Mouse (Mus musculus): Measurements from ENCODE around the gene Trim71. TPM values are rescaled to one million over a fixed set of nuclear protein-coding genes. Genes with fewer than 3 reads are reported as not detected.

Gene Trim71
- total and polyA plus RNA-seq, 3 experiments = not detected

DNA sequence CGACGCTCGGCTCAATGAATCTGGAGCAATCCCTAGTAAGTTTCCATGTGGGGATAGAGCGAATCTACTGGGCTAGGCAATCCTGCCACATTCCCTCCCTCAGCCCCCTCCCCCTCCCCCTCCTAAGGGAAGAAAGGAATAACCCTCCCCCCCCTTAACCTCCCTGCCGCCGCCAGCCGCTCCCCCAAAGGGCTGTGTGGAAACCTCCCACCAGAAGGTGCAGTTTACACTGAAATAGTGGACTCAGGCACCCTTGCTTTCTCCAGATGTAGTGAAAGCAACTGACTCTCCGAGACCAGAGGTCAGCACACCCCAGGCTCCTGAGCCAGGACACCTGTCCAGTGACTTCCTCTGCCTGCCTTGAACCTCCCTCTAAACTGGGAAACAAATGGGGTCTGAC is 37.6 kb downstream of the Trim71 start:
- no peak overlapping the region for H3K27ac ChIP-seq (ENCODE audit: control insufficient read depth, low read depth, low read length)
- DNase-seq (ENCODE audit: low read depth, low spot score) = no peak
- no peaks in the 10 kb centered on the region for H3K4me1 ChIP-seq (ENCODE audit: control insufficient read depth in 1 of 2, insufficient read depth in 2 of 2, low read length in 2 of 2)
- H3K9ac ChIP-seq (ENCODE audit: control insufficient read depth, low read depth, low read length, poor library complexity, severe bottlenecking) = no peak overlapping the region
- H3K27me3 ChIP-seq (ENCODE audit: control insufficient read depth in 1 of 2, insufficient read depth in 2 of 2, low read length in 2 of 2) = no peaks in the 10 kb centered on the region
- no peak overlapping the region for H3K4me3 ChIP-seq (ENCODE audit: control insufficient read depth in 1 of 2, insufficient read depth in 1 of 2, low read depth in 2 of 2, low read length in 2 of 2)
- H3K79me2 ChIP-seq (ENCODE audit: control insufficient read depth, insufficient read depth, low read length, poor library complexity) = no peaks in the 10 kb centered on the region
- no peaks in the 10 kb centered on the region for H3K9me3 ChIP-seq (replicated peaks; ENCODE audit: insufficient read depth, low read length)
- TF ChIP-seq TAL1 (IDR thresholded peaks at IDR 0.05; ENCODE audit: low read length) = no peak
- no peak for TF ChIP-seq ELF1 (IDR thresholded peaks at IDR 0.05; ENCODE audit: low read depth, low read length)
- TF ChIP-seq KAT2A (conservative IDR thresholded peaks at IDR 0.05; ENCODE audit: low read depth, low read length) = no peak
- TF ChIP-seq POLR2AphosphoS2 (IDR thresholded peaks at IDR 0.05; ENCODE audit: low read length) = no peak
- TF ChIP-seq MAZ (IDR thresholded peaks at IDR 0.05; ENCODE audit: low read depth, low read length) = no peak
- no peak for TF ChIP-seq SIN3A (IDR thresholded peaks at IDR 0.05; ENCODE audit: low read length)
- no peak for TF ChIP-seq MAX (IDR thresholded peaks at IDR 0.05; ENCODE audit: low read length)
- no peak for TF ChIP-seq RAD21 (IDR thresholded peaks at IDR 0.05; ENCODE audit: low read depth, low read length)
- no peak for TF ChIP-seq MYC (IDR thresholded peaks at IDR 0.05; ENCODE audit: low read depth, low read length)
- TF ChIP-seq NRF1 (IDR thresholded peaks at IDR 0.05; ENCODE audit: insufficient read depth, low read depth, low read length, poor library complexity, severe bottlenecking) = no peak
- no peak for TF ChIP-seq GATA1 (IDR thresholded peaks at IDR 0.05; ENCODE audit: low read depth, low read length)
- no peak for TF ChIP-seq CTCF (IDR thresholded peaks at IDR 0.05 in 2 of 3, conservative IDR thresholded peaks at IDR 0.05 in 1 of 3; ENCODE audit: control insufficient read depth in 1 of 3, insufficient read depth in 1 of 3, low read depth in 2 of 3, low read length in 3 of 3, poor library complexity in 1 of 3, severe bottlenecking in 1 of 3)
- TF ChIP-seq ZC3H11A (IDR thresholded peaks at IDR 0.05; ENCODE audit: low read depth, low read length) = no peak
- no peak for TF ChIP-seq MYB (IDR thresholded peaks at IDR 0.05; ENCODE audit: low read depth, low read length)
- no peak for TF ChIP-seq MEF2A (IDR thresholded peaks at IDR 0.05; ENCODE audit: extremely low read depth, insufficient replicate concordance, low read depth, low read length, poor library complexity, severe bottlenecking)
- no peak for TF ChIP-seq CHD1 (IDR thresholded peaks at IDR 0.05; ENCODE audit: low read depth, low read length)
- no peak for TF ChIP-seq GABPA (IDR thresholded peaks at IDR 0.05; ENCODE audit: low read depth, low read length)
- no peaks in the 10 kb centered on the region for H3K36me3 ChIP-seq (ENCODE audit: control insufficient read depth in 1 of 2, insufficient read depth in 2 of 2, low read length in 2 of 2)

DNA sequence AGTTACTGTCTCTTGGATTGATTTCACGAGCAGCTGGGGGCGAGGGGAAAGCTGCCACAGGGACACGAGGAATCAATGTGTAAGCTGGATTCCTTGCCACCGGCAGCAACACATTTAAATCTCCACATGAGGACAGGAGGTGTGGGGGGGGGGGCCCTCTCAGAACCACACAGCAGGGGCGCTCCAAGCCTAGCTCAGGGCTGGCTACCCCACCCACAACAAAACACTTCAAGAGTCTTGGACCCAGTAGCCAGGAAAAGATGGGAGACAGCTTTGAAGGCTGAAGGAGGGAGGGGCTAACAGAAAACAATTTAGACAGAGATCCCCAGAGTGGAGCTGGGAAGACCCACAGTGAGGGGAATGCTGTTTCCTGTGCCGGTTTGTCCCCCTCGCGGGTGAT is 38.3 kb downstream of the Trim71 start:
- no peak overlapping the region for H3K4me3 ChIP-seq (ENCODE audit: control insufficient read depth in 1 of 2, insufficient read depth in 1 of 2, low read depth in 2 of 2, low read length in 2 of 2)
- TF ChIP-seq MAX (IDR thresholded peaks at IDR 0.05; ENCODE audit: low read length) (no peak), SMC3 (IDR thresholded peaks at IDR 0.05; ENCODE audit: low read depth, low read length) (no peak)
- H3K9me3 ChIP-seq (replicated peaks; ENCODE audit: insufficient read depth, low read length) = no peaks in the 10 kb centered on the region
- no peak for DNase-seq (ENCODE audit: low read depth, low spot score)
- H3K36me3 ChIP-seq (ENCODE audit: control insufficient read depth in 1 of 2, insufficient read depth in 2 of 2, low read length in 2 of 2) = no peaks in the 10 kb centered on the region
- H3K27me3 ChIP-seq (ENCODE audit: control insufficient read depth in 1 of 2, insufficient read depth in 2 of 2, low read length in 2 of 2) = no peaks in the 10 kb centered on the region
- no peak overlapping the region for H3K9ac ChIP-seq (ENCODE audit: control insufficient read depth, low read depth, low read length, poor library complexity, severe bottlenecking)
- H3K4me1 ChIP-seq (ENCODE audit: control insufficient read depth in 1 of 2, insufficient read depth in 2 of 2, low read length in 2 of 2) = no peaks in the 10 kb centered on the region
- no peak overlapping the region for H3K27ac ChIP-seq (ENCODE audit: control insufficient read depth, low read depth, low read length)
- H3K79me2 ChIP-seq (ENCODE audit: control insufficient read depth, insufficient read depth, low read length, poor library complexity) = no peaks in the 10 kb centered on the region

Measured in MEL (cell line).